17 mouse cellular contexts compared by ENCODE assay signal in genomic region chr12:116805129-116805809, GRCm38 (mm10).
A peak's percentile ranks its signal among the peaks of the same experiment; 100 is the strongest.
DNase-seq lines count a peak whose midpoint lies in the region; ATAC-seq lines count a peak whose summit lies in the region.
"Had no signal": no experiment of that assay in that cellular context is flagged by ENCODE, and none has a peak within 500 bp of the region (broad histone marks: within the 10 kb centered on the region; RNA-seq: fewer than 3 reads in every experiment).

No protein-coding gene starts in this region.

- H3K4me2 ChIP-seq in forebrain, embryonic 12.5 days, result no peak overlapping the region
- no peak overlapping the region for H3K4me2 ChIP-seq in hindbrain, embryonic 15.5 days
- no peak overlapping the region for H3K4me2 ChIP-seq in neural tube, embryonic 15.5 days
- H3K4me2 ChIP-seq: heart, embryonic 13.5 days had no signal

- H3K27me3 ChIP-seq in forebrain, embryonic 12.5 days, result no peaks in the 10 kb centered on the region
- H3K27me3 ChIP-seq in forebrain, embryonic 10.5 days (ENCODE audit: poor library complexity, severe bottlenecking), result no peaks in the 10 kb centered on the region
- H3K27me3 ChIP-seq in hindbrain, embryonic 15.5 days, result no peaks in the 10 kb centered on the region
- no peaks in the 10 kb centered on the region for H3K27me3 ChIP-seq in neural tube, embryonic 15.5 days (replicated peaks)
- H3K27me3 ChIP-seq: heart, embryonic 13.5 days had no signal

- H3K4me3 ChIP-seq in forebrain, embryonic 12.5 days (replicated peaks), result no peak overlapping the region
- no peak overlapping the region for H3K4me3 ChIP-seq in forebrain, embryonic 10.5 days
- no peak overlapping the region for H3K4me3 ChIP-seq in hindbrain, embryonic 15.5 days
- no peak overlapping the region for H3K4me3 ChIP-seq in neural tube, embryonic 15.5 days (replicated peaks)
- H3K4me3 ChIP-seq: heart, embryonic 13.5 days had no signal

- no peak for DNase-seq in forebrain, embryonic 10.5 days (ENCODE audit: extremely low spot score, low spot score)
- peak; percentile 13 to 36 for DNase-seq in layer of hippocampus, postnatal 14 days (ENCODE audit: low spot score in 2 of 2)
- DNase-seq in layer of hippocampus, adult 9-10 months (ENCODE audit: low spot score), result no peak
- DNase-seq in kidney, adult 8-10 months, result no peak
- DNase-seq in liver, result no peak
- DNase-seq: cerebellum, adult 18-20 months; gastrocnemius, postnatal 36 days; kidney, adult 9 months; kidney, postnatal 4 days; lung, adult 2 months; right cerebral cortex, postnatal 25 days had no signal

- no peaks in the 10 kb centered on the region for H3K36me3 ChIP-seq in forebrain, embryonic 12.5 days (replicated peaks)
- H3K36me3 ChIP-seq in forebrain, embryonic 10.5 days (replicated peaks), result no peaks in the 10 kb centered on the region
- H3K36me3 ChIP-seq in hindbrain, embryonic 15.5 days, result no peaks in the 10 kb centered on the region
- no peaks in the 10 kb centered on the region for H3K36me3 ChIP-seq in neural tube, embryonic 15.5 days
- H3K36me3 ChIP-seq: heart, embryonic 13.5 days had no signal

- H3K9me3 ChIP-seq in forebrain, embryonic 12.5 days, result no peaks in the 10 kb centered on the region
- H3K9me3 ChIP-seq in forebrain, embryonic 10.5 days, result no peaks in the 10 kb centered on the region
- no peaks in the 10 kb centered on the region for H3K9me3 ChIP-seq in hindbrain, embryonic 15.5 days
- no peaks in the 10 kb centered on the region for H3K9me3 ChIP-seq in neural tube, embryonic 15.5 days (replicated peaks)
- H3K9me3 ChIP-seq: heart, embryonic 13.5 days had no signal

- peak; percentile 30; the same call in 1 of the 2 replicates for ATAC-seq in forebrain, embryonic 12.5 days (ENCODE audit: low FRiP score)
- ATAC-seq in hindbrain, embryonic 15.5 days (ENCODE audit: low FRiP score, low read depth), result peak; percentile 56; the same call in 1 of the 2 replicates
- ATAC-seq in neural tube, embryonic 15.5 days (ENCODE audit: low FRiP score), result peak; percentile 31; the same call in 1 of the 2 replicates
- ATAC-seq: activated CD4-positive, CD25-positive, alpha-beta regulatory T cell, adult 4 months had no signal

- H3K27ac ChIP-seq in forebrain, embryonic 12.5 days, result no peak overlapping the region
- H3K27ac ChIP-seq in forebrain, embryonic 10.5 days, result no peak overlapping the region
- peak overlapping the region; percentile 22; the same call in 1 of the 2 replicates for H3K27ac ChIP-seq in hindbrain, embryonic 15.5 days (replicated peaks)
- no peak overlapping the region for H3K27ac ChIP-seq in neural tube, embryonic 15.5 days (replicated peaks)
- H3K27ac ChIP-seq: heart, embryonic 13.5 days; macrophage had no signal

- H3K4me1 ChIP-seq in forebrain, embryonic 12.5 days, result no peaks in the 10 kb centered on the region
- no peaks in the 10 kb centered on the region for H3K4me1 ChIP-seq in forebrain, embryonic 10.5 days
- peaks cover 17% of the 10 kb centered on the region for H3K4me1 ChIP-seq in hindbrain, embryonic 15.5 days (replicated peaks)
- peaks cover 9% of the 10 kb centered on the region; the same call in 1 of the 2 replicates for H3K4me1 ChIP-seq in neural tube, embryonic 15.5 days
- H3K4me1 ChIP-seq: heart, embryonic 13.5 days had no signal

- no peak overlapping the region for H3K9ac ChIP-seq in forebrain, embryonic 12.5 days
- H3K9ac ChIP-seq in hindbrain, embryonic 15.5 days, result no peak overlapping the region
- H3K9ac ChIP-seq in neural tube, embryonic 15.5 days (replicated peaks), result no peak overlapping the region
- H3K9ac ChIP-seq: heart, embryonic 13.5 days had no signal

- 80% methylated on average over 2 of the region's 2 CpGs for WGBS in forebrain, embryonic 12.5 days
- WGBS in forebrain, embryonic 10.5 days, result 73% methylated on average over 2 of the region's 2 CpGs
- 47% methylated on average over 2 of the region's 2 CpGs for WGBS in hindbrain, embryonic 15.5 days
- WGBS in neural tube, embryonic 15.5 days, result 48% methylated on average over 2 of the region's 2 CpGs

Comparison
In these comparisons a context has a peak if more than half of its experiments do, and no peak if none do; other contexts are left out.
1. DNase-seq: peak in layer of hippocampus, postnatal 14 days (2 of 2); none in forebrain, embryonic 10.5 days (single experiment), layer of hippocampus, adult 9-10 months (single experiment), kidney, adult 8-10 months (0 of 2) and liver (single experiment).
2. Peak in every context shown above with its lines, with median percentiles within 50 percentile points of each other: ATAC-seq.